9 mouse cellular contexts compared by ENCODE assay signal in the genomic region with DNA sequence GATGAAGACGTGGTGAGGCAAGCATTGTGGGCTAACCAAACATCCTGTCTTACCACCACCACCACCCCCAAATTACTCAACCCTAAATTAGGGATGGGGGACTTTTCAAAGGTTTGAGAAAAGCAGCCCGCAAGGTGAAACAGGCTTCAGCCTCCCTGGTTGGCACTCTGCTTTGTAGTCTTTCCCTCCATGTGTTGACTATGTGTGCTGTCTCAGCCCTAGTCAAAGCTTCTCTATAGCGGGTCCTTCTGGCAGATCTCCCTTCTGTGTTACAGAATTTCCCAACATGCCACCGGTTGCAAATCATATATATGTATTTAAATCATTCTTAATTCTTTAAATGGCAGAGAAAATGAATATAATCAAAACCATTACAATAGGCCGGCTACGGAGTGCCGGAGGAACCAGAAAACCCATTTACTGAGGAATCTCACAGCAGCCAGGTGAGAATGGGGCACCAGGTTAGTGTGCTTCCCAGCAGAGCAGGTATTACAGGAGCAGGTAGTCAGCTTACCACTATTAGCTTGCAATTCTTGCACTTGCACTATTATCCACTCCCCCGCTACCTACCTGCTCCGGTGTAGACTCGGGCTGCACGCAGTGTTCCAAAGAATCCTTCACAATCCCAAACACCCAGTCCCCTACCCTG. TPM values are rescaled to one million over a fixed set of nuclear protein-coding genes. Genes with fewer than 3 reads are reported as not detected.
DNase-seq lines count a peak whose midpoint lies in the region; ATAC-seq lines count a peak whose summit lies in the region.
"Had no signal": no experiment of that assay in that cellular context is flagged by ENCODE, and none has a peak within 500 bp of the region (broad histone marks: within the 10 kb centered on the region; RNA-seq: fewer than 3 reads in every experiment).

No protein-coding gene starts in this region.

- H3K4me1 ChIP-seq in heart, embryonic 10.5 days = peaks cover 3% of the 10 kb centered on the region; the same call in 1 of the 2 replicates
- peaks cover 4% of the 10 kb centered on the region; the same call in 1 of the 2 replicates for H3K4me1 ChIP-seq in limb, embryonic 15.5 days

- no peaks in the 10 kb centered on the region for H3K9me3 ChIP-seq in heart, embryonic 10.5 days
- H3K9me3 ChIP-seq in limb, embryonic 15.5 days = no peaks in the 10 kb centered on the region

- 34% methylated on average over 11 of the region's 11 CpGs for WGBS in heart, embryonic 10.5 days
- whole genome bisulfite sequencing in limb, embryonic 15.5 days = 30% methylated on average over 11 of the region's 11 CpGs

- H3K36me3 ChIP-seq in heart, embryonic 10.5 days = no peaks in the 10 kb centered on the region
- no peaks in the 10 kb centered on the region for H3K36me3 ChIP-seq in limb, embryonic 15.5 days

- no peak for ATAC-seq in limb, embryonic 15.5 days (ENCODE audit: insufficient number of reproducible peaks, low FRiP score, low TSS enrichment, low read depth)
- no peak; the same call in 1 of the 2 replicates for ATAC-seq in megakaryocyte progenitor cell, adult 5-6 weeks (replicated peaks; ENCODE audit: poor library complexity)

- intact Hi-C loops in heart, postnatal 36 days (cut with DNase I) = no loop called here

- no peaks in the 10 kb centered on the region for H3K27me3 ChIP-seq in heart, embryonic 10.5 days (ENCODE audit: insufficient read depth, poor library complexity, severe bottlenecking)
- H3K27me3 ChIP-seq in limb, embryonic 15.5 days = no peaks in the 10 kb centered on the region

- H3K4me3 ChIP-seq in heart, embryonic 10.5 days = peak overlapping the region; percentile 72
- peak overlapping the region; percentile 57 for H3K4me3 ChIP-seq in limb, embryonic 15.5 days

- H3K9ac ChIP-seq in limb, embryonic 15.5 days = peak overlapping the region; percentile 56

- peak overlapping the region; percentile 84 for H3K27ac ChIP-seq in heart, embryonic 10.5 days
- 0 out of 2 replicates have a peak overlapping the region, but pooled peaks have one; percentile 17 for H3K27ac ChIP-seq in limb, embryonic 15.5 days

- peak overlapping the region; percentile 81 for H3K4me2 ChIP-seq in limb, embryonic 15.5 days

- no peak for DNase-seq in heart, embryonic 10.5 days (ENCODE audit: low spot score)
- no peak for DNase-seq in heart, postnatal 36 days
- peak; percentile 38 for DNase-seq in urinary bladder, adult 2 months (ENCODE audit: low spot score)
- no peak for DNase-seq in urinary bladder, postnatal 10 days (ENCODE audit: low spot score)
- no peak for DNase-seq in retina, embryonic 14.5 days (ENCODE audit: low spot score)
- DNase-seq in cerebellum, postnatal 36 days = no peak

RNA-seq across cellular contexts. Expression of a gene that starts 0.5 kb away (rescaled TPM):
- polyA plus RNA-seq in heart, embryonic 10.5 days (2016; fragmentation: Nextera tagmentation; extraction: Ambion mirVana) = 0.69 and 1.2 TPM in 2 replicates
- 1 to 10 TPM in 1 of 2 experiments, under 1 TPM in 1; 0.58 to 1.2 TPM for total RNA-seq in heart, postnatal 36 days (2021)
- polyA plus RNA-seq in urinary bladder, adult 2 months (2012; rRNA removed) = 2.5 and 2.6 TPM in 2 replicates
- 1.3 and 1.5 TPM in 2 replicates for polyA plus RNA-seq in limb, embryonic 15.5 days (2015; fragmentation: Nextera tagmentation; extraction: Ambion mirVana)
- 2.2 and 2.5 TPM in 2 replicates for total RNA-seq in megakaryocyte progenitor cell, adult 5-6 weeks (2015)
- total RNA-seq in megakaryocyte progenitor cell, adult 5-6 weeks (2017) = 0.27 and 0.67 TPM in 2 replicates

RNA-seq across cellular contexts. Expression of a gene that starts 21.1 kb away (rescaled TPM):
- polyA plus RNA-seq in heart, embryonic 10.5 days (2016; fragmentation: Nextera tagmentation; extraction: Ambion mirVana) = 3.4 and 4.0 TPM in 2 replicates
- 1 to 10 TPM; 1.3 to 3.1 TPM for total RNA-seq in heart, postnatal 36 days (2021)
- polyA plus RNA-seq in urinary bladder, adult 2 months (2012; rRNA removed) = 7.6 and 8.3 TPM in 2 replicates
- 7.2 and 7.6 TPM in 2 replicates for polyA plus RNA-seq in limb, embryonic 15.5 days (2015; fragmentation: Nextera tagmentation; extraction: Ambion mirVana)
- total RNA-seq in megakaryocyte progenitor cell, adult 5-6 weeks (2015) = 10.0 and 10.4 TPM in 2 replicates
- 5.2 and 10.9 TPM in 2 replicates for total RNA-seq in megakaryocyte progenitor cell, adult 5-6 weeks (2017)

RNA-seq across cellular contexts. Expression of a gene that starts 30.7 kb away (rescaled TPM):
- 5.7 and 6.2 TPM in 2 replicates for polyA plus RNA-seq in heart, embryonic 10.5 days (2016; fragmentation: Nextera tagmentation; extraction: Ambion mirVana)
- total RNA-seq in heart, postnatal 36 days (2021) = 10 to 100 TPM in 1 of 2 experiments, 1 to 10 TPM in 1; 10.0 to 10.2 TPM
- 7.0 TPM in 2 replicates for polyA plus RNA-seq in urinary bladder, adult 2 months (2012; rRNA removed)
- polyA plus RNA-seq in limb, embryonic 15.5 days (2015; fragmentation: Nextera tagmentation; extraction: Ambion mirVana) = 10.6 and 11.6 TPM in 2 replicates
- total RNA-seq in megakaryocyte progenitor cell, adult 5-6 weeks (2015) = 7.3 and 13.1 TPM in 2 replicates
- total RNA-seq in megakaryocyte progenitor cell, adult 5-6 weeks (2017) = 10.3 and 13.5 TPM in 2 replicates

RNA-seq across cellular contexts. Expression of a gene that starts 45.1 kb away (rescaled TPM):
- 1.2 and 1.4 TPM in 2 replicates for polyA plus RNA-seq in heart, embryonic 10.5 days (2016; fragmentation: Nextera tagmentation; extraction: Ambion mirVana)
- total RNA-seq in heart, postnatal 36 days (2021) = under 1 TPM; 0.72 to 0.76 TPM
- 0.73 and 1.0 TPM in 2 replicates for polyA plus RNA-seq in urinary bladder, adult 2 months (2012; rRNA removed)
- 1.2 and 1.4 TPM in 2 replicates for polyA plus RNA-seq in limb, embryonic 15.5 days (2015; fragmentation: Nextera tagmentation; extraction: Ambion mirVana)
- 4.8 and 5.2 TPM in 2 replicates for total RNA-seq in megakaryocyte progenitor cell, adult 5-6 weeks (2015)
- total RNA-seq in megakaryocyte progenitor cell, adult 5-6 weeks (2017) = 3.5 and 4.8 TPM in 2 replicates

RNA-seq across cellular contexts. Expression of a gene that starts 45.1 kb away (rescaled TPM):
- polyA plus RNA-seq in heart, embryonic 10.5 days (2016; fragmentation: Nextera tagmentation; extraction: Ambion mirVana) = 0.25 and 0.57 TPM in 2 replicates
- total RNA-seq in heart, postnatal 36 days (2021) = 1 to 10 TPM; 1.7 to 2.1 TPM
- polyA plus RNA-seq in urinary bladder, adult 2 months (2012; rRNA removed) = 0.32 and 0.45 TPM in 2 replicates
- polyA plus RNA-seq in limb, embryonic 15.5 days (2015; fragmentation: Nextera tagmentation; extraction: Ambion mirVana) = 0.50 TPM in 1 of 2 replicates, not detected in the other
- total RNA-seq in megakaryocyte progenitor cell, adult 5-6 weeks (2015) = 1.7 and 2.1 TPM in 2 replicates
- 1.00 and 1.2 TPM in 2 replicates for total RNA-seq in megakaryocyte progenitor cell, adult 5-6 weeks (2017)
- polyA plus RNA-seq: gonadal fat pad, adult 2 months had no signal
